Mouse (Mus musculus) spleen, adult 10 weeks (tissue): ENCODE measurements around the gene Pold3. TPM values are rescaled to one million over a fixed set of nuclear protein-coding genes. Genes with fewer than 3 reads are reported as not detected.

ENCODE experiments used
- polyA plus RNA-seq: library from polyadenylated mRNA; stranded (reverse); fragments of 350-450 nt; fragmentation: Illumina TruSeq; extraction: RNeasy Lipid Tissue Mini Kit (QIAGEN cat#74804); gene quantifications from one replicate; pipeline ENCODE4 v1.2.3, GENCODE M21; 2015; ENCODE audit warnings: low replicate concordance; ENCODE audit not compliant: insufficient read depth

Gene Pold3
- 70.1 TPM for polyA plus RNA-seq

DNA sequence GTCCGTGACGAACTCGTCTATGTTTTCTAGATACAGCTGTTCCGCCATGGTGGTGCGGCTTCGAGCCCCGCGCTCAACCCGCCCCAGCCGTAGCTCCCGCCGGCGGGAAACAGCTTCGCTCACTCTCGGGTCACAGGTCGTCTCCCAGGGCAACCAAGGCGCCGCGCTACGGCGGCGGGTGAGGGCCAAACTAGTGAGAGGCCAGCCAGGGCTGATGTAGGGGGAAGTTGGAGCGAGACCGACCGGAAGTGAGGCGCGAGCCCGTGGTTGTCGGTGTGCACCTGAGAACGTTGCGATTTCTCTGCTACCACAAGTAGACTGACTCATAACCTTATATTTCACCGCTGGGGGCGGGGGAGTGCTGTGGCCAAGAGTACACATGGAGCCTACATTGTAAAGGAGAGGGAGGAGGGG, at the start of gene Pold3:
Pold3 (minus strand) TSS at position 190 of the 414 bp plus-strand sequence.

DNA sequence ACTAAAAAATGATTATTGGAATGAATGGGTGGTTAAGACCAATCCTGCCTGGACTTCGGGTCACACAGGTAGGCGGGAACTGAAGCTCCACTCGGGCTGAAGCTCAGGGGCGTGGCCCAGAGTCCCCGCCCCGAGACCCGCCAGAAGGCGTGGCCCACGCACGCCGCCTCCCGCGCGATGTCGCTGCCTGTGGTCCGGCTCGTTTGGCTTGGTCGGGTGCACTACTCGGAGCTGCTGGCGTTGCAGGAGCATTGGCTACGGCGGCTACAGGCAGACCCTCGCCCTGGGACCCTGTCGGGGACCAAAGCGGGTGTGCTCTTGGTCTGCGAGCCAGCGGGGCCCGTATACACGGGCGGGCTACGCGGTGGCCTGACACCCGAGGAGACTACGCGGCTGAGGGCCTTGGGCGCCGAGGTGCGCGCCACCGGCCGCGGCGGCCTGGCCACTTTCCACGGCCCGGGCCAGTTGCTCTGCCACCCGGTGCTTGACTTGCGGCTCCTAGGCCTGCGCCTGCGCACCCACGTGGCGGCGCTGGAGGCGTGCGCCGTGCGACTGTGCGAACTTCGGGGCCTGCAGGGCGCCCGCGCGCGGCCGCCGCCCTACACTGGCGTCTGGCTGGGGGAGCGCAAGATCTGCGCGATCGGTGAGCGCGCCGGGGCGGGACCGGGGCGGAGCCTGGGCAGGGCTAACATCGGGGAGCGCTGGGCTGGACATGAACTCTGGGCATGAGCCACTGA, 37.9 kb upstream of the Pold3 start, which contains the start of gene Lipt2:
Lipt2 (plus strand) TSS at position 173 of the 737 bp plus-strand sequence.

Other genes starting within 250 kb of the Pold3 start
- 20.7 TPM for gene Rnf169, start 141.1 kb downstream of the Pold3 start, polyA plus RNA-seq
- not detected for gene Chrdl2, start 115.4 kb downstream of the Pold3 start, polyA plus RNA-seq
- gene Lipt2, start 37.7 kb upstream of the Pold3 start, polyA plus RNA-seq: 5.8 TPM
- gene Kcne3, start 54.9 kb upstream of the Pold3 start, polyA plus RNA-seq: 4.0 TPM
- 13.3 TPM for gene Pgm2l1, start 105.8 kb upstream of the Pold3 start, polyA plus RNA-seq
- 0.40 TPM for gene P4ha3, start 164.0 kb upstream of the Pold3 start, polyA plus RNA-seq